Mouse (Mus musculus): Measurements from ENCODE around the gene Arhgef38.

DNA sequence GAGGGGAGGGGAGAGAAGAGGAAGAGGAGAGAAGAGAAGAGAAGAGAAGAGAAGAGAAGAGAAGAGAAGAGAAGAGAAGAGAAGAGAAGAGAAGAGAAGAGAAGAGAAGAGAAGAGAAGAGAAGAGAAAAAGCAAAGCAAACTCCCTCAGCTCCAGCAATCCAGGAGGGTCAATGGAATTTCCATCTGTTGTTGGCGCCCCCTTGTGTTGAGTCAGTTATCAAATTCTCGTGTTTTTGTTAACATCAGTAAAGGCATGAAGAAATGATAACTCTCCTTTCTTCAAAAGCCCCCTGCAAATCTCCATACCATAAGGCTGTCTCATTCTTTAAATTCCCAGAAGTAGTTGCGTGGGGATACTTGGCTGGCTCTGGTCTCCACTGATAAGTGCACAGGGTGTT lies 37.1 kb upstream of the Arhgef38 start:
- TF ChIP-seq CTCF (IDR thresholded peaks at IDR 0.05; ENCODE audit: low read depth, low read length) (no peak), POLR2A (IDR thresholded peaks at IDR 0.05; ENCODE audit: insufficient read depth, low read length) (no peak), EP300 (IDR thresholded peaks at IDR 0.05; ENCODE audit: insufficient read depth, low read depth, low read length) (no peak)

Data from ES-Bruce4 (cell line).